ENCODE assay signal across 29 mouse cellular contexts in genomic region chr17:66502865-66503264, GRCm38 (mm10). TPM values are rescaled to one million over a fixed set of nuclear protein-coding genes. Genes with fewer than 3 reads are reported as not detected.
DNase-seq lines count a peak whose midpoint lies in the region; ATAC-seq and TF ChIP-seq lines count a peak whose summit lies in the region.
"Had no signal": no experiment of that assay in that cellular context is flagged by ENCODE, and none has a peak within 500 bp of the region (broad histone marks: within the 10 kb centered on the region; RNA-seq: fewer than 3 reads in every experiment).

No protein-coding gene starts in this region.

- ATAC-seq in lung, embryonic 14.5 days (ENCODE audit: insufficient read depth) = 0 out of 2 replicates have a peak, but pooled peaks have one; percentile 6
- no peak for ATAC-seq in midbrain, embryonic 15.5 days (replicated peaks)
- ATAC-seq: intestine, embryonic 15.5 days; midbrain, embryonic 16.5 days; Patski had no signal

- H3K9ac ChIP-seq in lung, embryonic 14.5 days = no peak overlapping the region
- H3K9ac ChIP-seq in midbrain, embryonic 15.5 days = no peak overlapping the region
- H3K9ac ChIP-seq: embryonic facial prominence, embryonic 13.5 days; forebrain, embryonic 12.5 days; heart, embryonic 12.5 days; intestine, embryonic 15.5 days; limb, embryonic 15.5 days; liver, embryonic 13.5 days had no signal

- H3K27me3 ChIP-seq in lung, embryonic 14.5 days (ENCODE audit: insufficient read depth, low read length) = no peaks in the 10 kb centered on the region
- no peaks in the 10 kb centered on the region for H3K27me3 ChIP-seq in midbrain, embryonic 15.5 days (replicated peaks)
- H3K27me3 ChIP-seq: embryonic facial prominence, embryonic 13.5 days; forebrain, embryonic 12.5 days; heart, embryonic 12.5 days; intestine, embryonic 15.5 days; limb, embryonic 15.5 days; liver, embryonic 13.5 days; Patski had no signal

- no peak overlapping the region for H3K4me2 ChIP-seq in lung, embryonic 14.5 days
- H3K4me2 ChIP-seq in midbrain, embryonic 15.5 days = no peak overlapping the region
- H3K4me2 ChIP-seq: embryonic facial prominence, embryonic 13.5 days; forebrain, embryonic 12.5 days; heart, embryonic 12.5 days; intestine, embryonic 15.5 days; limb, embryonic 15.5 days; liver, embryonic 13.5 days had no signal

- no peaks in the 10 kb centered on the region for H3K4me1 ChIP-seq in lung, embryonic 14.5 days (ENCODE audit: insufficient read depth)
- no peaks in the 10 kb centered on the region for H3K4me1 ChIP-seq in midbrain, embryonic 15.5 days
- H3K4me1 ChIP-seq: embryonic facial prominence, embryonic 13.5 days; forebrain, embryonic 12.5 days; hindbrain, embryonic 10.5 days; intestine, embryonic 15.5 days; limb, embryonic 10.5 days; limb, embryonic 15.5 days; liver, embryonic 13.5 days; midbrain, embryonic 10.5 days had no signal

- H3K9me3 ChIP-seq in lung, embryonic 14.5 days (ENCODE audit: low read depth, low read length) = no peaks in the 10 kb centered on the region
- no peaks in the 10 kb centered on the region for H3K9me3 ChIP-seq in midbrain, embryonic 15.5 days
- H3K9me3 ChIP-seq: embryonic facial prominence, embryonic 13.5 days; forebrain, embryonic 12.5 days; heart, embryonic 12.5 days; hindbrain, embryonic 10.5 days; intestine, embryonic 15.5 days; limb, embryonic 10.5 days; limb, embryonic 15.5 days; liver, embryonic 13.5 days; midbrain, embryonic 10.5 days had no signal

- H3K27ac ChIP-seq in gastrocnemius, adult 2 months = peak overlapping the region; percentile 96
- no peak overlapping the region for H3K27ac ChIP-seq in lung, embryonic 14.5 days (ENCODE audit: low read depth)
- no peak overlapping the region for H3K27ac ChIP-seq in midbrain, embryonic 15.5 days
- H3K27ac ChIP-seq: embryonic facial prominence, embryonic 13.5 days; forebrain, embryonic 12.5 days; hindbrain, embryonic 10.5 days; intestine, embryonic 15.5 days; limb, embryonic 10.5 days; limb, embryonic 15.5 days; liver, embryonic 13.5 days; midbrain, embryonic 10.5 days had no signal

- peaks cover 67% of the 10 kb centered on the region for H3K36me3 ChIP-seq in lung, embryonic 14.5 days (ENCODE audit: insufficient read depth)
- peaks cover 23% of the 10 kb centered on the region for H3K36me3 ChIP-seq in midbrain, embryonic 15.5 days (replicated peaks)

- no peak overlapping the region for H3K4me3 ChIP-seq in gastrocnemius, adult 2 months
- H3K4me3 ChIP-seq in lung, embryonic 14.5 days (ENCODE audit: low read depth, low read length) = no peak overlapping the region
- no peak overlapping the region for H3K4me3 ChIP-seq in midbrain, embryonic 15.5 days
- H3K4me3 ChIP-seq: embryonic facial prominence, embryonic 13.5 days; forebrain, embryonic 12.5 days; heart, adult 2 months; heart, embryonic 12.5 days; hindbrain, embryonic 10.5 days; intestine, embryonic 15.5 days; limb, embryonic 10.5 days; limb, embryonic 15.5 days; liver, embryonic 13.5 days; midbrain, embryonic 10.5 days had no signal

- TF ChIP-seq CTCF in gastrocnemius, adult 2 months (IDR thresholded peaks at IDR 0.05) = no peak
- no peak for TF ChIP-seq CTCF in lung, embryonic 14.5 days (IDR thresholded peaks at IDR 0.05; ENCODE audit: low read depth)

- intact Hi-C loops in gastrocnemius, adult 2 months (cut with DNase I) = no loop called here

- DNase-seq in gastrocnemius, adult 2 months = no peak
- DNase-seq in gastrocnemius, postnatal 25 days = no peak
- DNase-seq in lung, embryonic 14.5 days = no peak
- DNase-seq in lung, postnatal 4 days = no peak
- peak; percentile 32 to 48 for DNase-seq in kidney, adult 8-10 months
- peak; percentile 36 for DNase-seq in kidney, postnatal 14 days
- DNase-seq in frontal cortex, postnatal 10 days (ENCODE audit: low spot score in 2 of 2) = no peak
- DNase-seq: adrenal gland, postnatal 10 days; layer of hippocampus, adult 9-11 months; liver, embryonic 13.5 days; lung, adult 2 months; spleen, adult 18-20 months; thymus, postnatal 14 days had no signal

- WGBS in lung, embryonic 14.5 days = 68% methylated on average over 6 of the region's 6 CpGs
- 86% methylated on average over 6 of the region's 6 CpGs for WGBS in midbrain, embryonic 15.5 days

RNA-seq across cellular contexts. Expression of gene Rab12, which starts 16.7 kb away (rescaled TPM):
- total RNA-seq in gastrocnemius, adult 2 months (2021) = 100 to 1,000 TPM; 189 to 260 TPM
- 100 to 1,000 TPM; 131 to 163 TPM for total RNA-seq in gastrocnemius, postnatal 25 days (2021)
- polyA plus RNA-seq in lung, embryonic 14.5 days (2014; fragmentation: Nextera tagmentation; extraction: Ambion mirVana) = 67.4 and 71.5 TPM in 2 replicates
- 83.7 and 84.1 TPM in 2 replicates for polyA plus RNA-seq in midbrain, embryonic 15.5 days (2015; fragmentation: Nextera tagmentation; extraction: Ambion mirVana)

RNA-seq across cellular contexts. Expression of gene Mtcl1, which starts 53.3 kb away (rescaled TPM):
- 1 to 10 TPM; 5.5 to 8.4 TPM for total RNA-seq in gastrocnemius, adult 2 months (2021)
- 1 to 10 TPM; 6.0 to 6.3 TPM for total RNA-seq in gastrocnemius, postnatal 25 days (2021)
- polyA plus RNA-seq in lung, embryonic 14.5 days (2014; fragmentation: Nextera tagmentation; extraction: Ambion mirVana) = 10.7 and 14.3 TPM in 2 replicates
- polyA plus RNA-seq in midbrain, embryonic 15.5 days (2015; fragmentation: Nextera tagmentation; extraction: Ambion mirVana) = 35.5 and 39.0 TPM in 2 replicates
- total RNA-seq: common myeloid progenitor, adult 5-6 weeks; megakaryocyte progenitor cell, adult 5-6 weeks; MEL; neutrophil, adult 5-6 weeks had no signal

Comparison
In these comparisons a context has a peak if more than half of its experiments do, and no peak if none do; other contexts are left out.
1. DNase-seq: peak in kidney, adult 8-10 months (2 of 2) and kidney, postnatal 14 days (single experiment); none in gastrocnemius, adult 2 months (single experiment), gastrocnemius, postnatal 25 days (single experiment), lung, embryonic 14.5 days (single experiment), lung, postnatal 4 days (0 of 2) and frontal cortex, postnatal 10 days (0 of 2).